Mouse (Mus musculus) stomach, embryonic 15.5 days (tissue): Measurements from ENCODE around the gene Plcxd3. TPM values are rescaled to one million over a fixed set of nuclear protein-coding genes. Genes with fewer than 3 reads are reported as not detected.

Source experiments
- ATAC-seq: fragments of 200-750 bp; cut with Nextera tagmentation; 2 replicates; pipeline ENCODE4 v1.8.0; 2017; ENCODE audit warnings: low read depth, moderate number of reproducible peaks, moderate TSS enrichment; ENCODE audit not compliant: insufficient read depth, low FRiP score
- H3K27ac ChIP-seq: fragments of 300-500 bp; sonication (generic); 2 replicates; pipeline ENCODE4 v1.5.1; 2015; ENCODE audit warnings: mild to moderate bottlenecking, inconsistent platforms
- H3K27me3 ChIP-seq: fragments of 300-500 bp; sonication (generic); replicated peaks from 2 replicates; pipeline ENCODE4 v1.6.1; 2015; ENCODE audit warnings: inconsistent platforms
- H3K36me3 ChIP-seq: fragments of 300-500 bp; sonication (generic); 2 replicates; pipeline ENCODE4 v1.6.1; 2015; ENCODE audit warnings: inconsistent platforms
- H3K4me1 ChIP-seq: fragments of 300-500 bp; sonication (generic); 2 replicates; pipeline ENCODE4 v1.6.1; 2015; ENCODE audit warnings: inconsistent platforms
- H3K4me2 ChIP-seq: fragments of 300-500 bp; sonication (generic); 2 replicates; pipeline ENCODE4 v1.6.1; 2015; ENCODE audit warnings: mild to moderate bottlenecking, inconsistent platforms
- H3K4me3 ChIP-seq: fragments of 300-500 bp; sonication (generic); replicated peaks from 2 replicates; pipeline ENCODE4 v1.5.1; 2015; ENCODE audit warnings: inconsistent platforms
- H3K9ac ChIP-seq: fragments of 300-500 bp; sonication (generic); 2 replicates; pipeline ENCODE4 v1.6.1; 2015; ENCODE audit warnings: inconsistent platforms
- H3K9me3 ChIP-seq: fragments of 300-500 bp; sonication (generic); 2 replicates; pipeline ENCODE4 v1.6.1; 2016; ENCODE audit warnings: inconsistent platforms
- WGBS: fragments of 180-500 bp; shearing (Covaris S2); methylation state at CpG from one replicate; pipeline ENCODE4 v1.1.7; 2015; 5-methylcytosine and 5-hydroxymethylcytosine counted together
- polyA plus RNA-seq: library from polyadenylated mRNA; unstranded; fragments of >200 nt; fragmentation: Nextera tagmentation; extraction: Ambion mirVana; gene quantifications from 2 replicates; pipeline ENCODE4 v1.2.1, GENCODE M21; 2015

Plcxd3 gene
- polyA plus RNA-seq, result 3.5 TPM in 2 replicates

- no peaks in the 10 kb centered on the region for H3K36me3 ChIP-seq
- 0 out of 2 replicates have a peak, but pooled peaks cover 9% of the 10 kb centered on the region for H3K27me3 ChIP-seq
- ATAC-seq, result peak; percentile 35; the same call in 1 of the 2 replicates
- no peaks in the 10 kb centered on the region for H3K9me3 ChIP-seq
- H3K27ac ChIP-seq, result no peak within 1 kb of the TSS
- H3K4me1 ChIP-seq, result no peaks in the 10 kb centered on the region
- H3K4me3 ChIP-seq, result peak within 1 kb of the TSS; percentile 36
- peak within 1 kb of the TSS; percentile 69 for H3K4me2 ChIP-seq
- under 1% methylated on average over 33 of the region's 33 CpGs for WGBS
- H3K9ac ChIP-seq, result no peak within 1 kb of the TSS
Measured at GRCm38 (mm10) chr15:4375423-4376220, at the start of gene Plcxd3. Plcxd3 (plus strand) TSS chr15:4375491.

DNA sequence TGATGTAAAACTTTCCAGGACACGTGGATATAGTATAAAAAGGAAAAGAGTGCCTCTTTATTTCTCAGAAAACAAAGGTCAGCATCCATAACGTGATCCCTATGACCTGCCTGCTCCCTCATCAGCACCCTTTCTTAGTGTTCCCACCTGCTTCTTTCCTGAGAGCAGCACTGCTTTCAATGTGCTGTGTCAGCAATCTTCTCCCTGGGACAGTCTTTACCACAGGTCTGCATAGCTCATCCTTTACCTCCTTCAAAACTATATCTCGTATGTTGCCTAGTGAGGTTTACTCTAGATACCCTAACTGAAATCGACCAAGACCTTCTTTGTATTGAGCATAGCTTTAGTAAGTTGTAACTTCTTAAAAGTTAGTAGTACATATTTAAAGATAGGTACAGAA, 43.4 kb upstream of the Plcxd3 start:
- H3K4me3 ChIP-seq, result no peak overlapping the region
- no peaks in the 10 kb centered on the region for H3K27me3 ChIP-seq
- no peak for ATAC-seq
- no peaks in the 10 kb centered on the region for H3K4me1 ChIP-seq
- no peak overlapping the region for H3K9ac ChIP-seq
- H3K27ac ChIP-seq, result no peak overlapping the region
- no peak overlapping the region for H3K4me2 ChIP-seq
- H3K9me3 ChIP-seq, result no peaks in the 10 kb centered on the region
- no peaks in the 10 kb centered on the region for H3K36me3 ChIP-seq
- 82% methylated on average over 4 of the region's 4 CpGs for WGBS

GRCm38 (mm10) chr15:4341620-4342019, 33.7 kb upstream of the Plcxd3 start:
- Histone ChIP-seq H3K9ac (no peak overlapping the region), H3K4me1 (no peaks in the 10 kb centered on the region), H3K4me3 (no peak overlapping the region), H3K27ac (no peak overlapping the region), H3K4me2 (no peak overlapping the region), H3K27me3 (no peaks in the 10 kb centered on the region), H3K9me3 (no peaks in the 10 kb centered on the region), H3K36me3 (no peaks in the 10 kb centered on the region)
- no peak for ATAC-seq
- WGBS, result 42% methylated on average over 4 of the region's 4 CpGs

- no peaks in the 10 kb centered on the region for H3K27me3 ChIP-seq
- H3K4me1 ChIP-seq, result no peaks in the 10 kb centered on the region
- no peak overlapping the region for H3K9ac ChIP-seq
- H3K36me3 ChIP-seq, result no peaks in the 10 kb centered on the region
- no peak overlapping the region for H3K4me3 ChIP-seq
- H3K4me2 ChIP-seq, result no peak overlapping the region
- H3K9me3 ChIP-seq, result no peaks in the 10 kb centered on the region
- no peak overlapping the region for H3K27ac ChIP-seq
- WGBS, result 27% methylated on average over 7 of the region's 7 CpGs
- ATAC-seq, result no peak
Measured at GRCm38 (mm10) chr15:4348816-4349553, 26.3 kb upstream of the Plcxd3 start.

GRCm38 (mm10) chr15:4356397-4356796, 18.9 kb upstream of the Plcxd3 start:
- Histone ChIP-seq H3K27me3 (no peaks in the 10 kb centered on the region), H3K4me3 (no peak overlapping the region), H3K4me2 (no peak overlapping the region), H3K4me1 (no peaks in the 10 kb centered on the region), H3K9ac (no peak overlapping the region), H3K9me3 (no peaks in the 10 kb centered on the region), H3K36me3 (no peaks in the 10 kb centered on the region), H3K27ac (no peak overlapping the region)
- no peak for ATAC-seq
- 77% methylated on average over 11 of the region's 11 CpGs for WGBS

- Histone ChIP-seq H3K27me3 (no peaks in the 10 kb centered on the region), H3K4me3 (no peak overlapping the region), H3K36me3 (no peaks in the 10 kb centered on the region), H3K9ac (no peak overlapping the region), H3K4me2 (no peak overlapping the region), H3K9me3 (no peaks in the 10 kb centered on the region), H3K4me1 (no peaks in the 10 kb centered on the region), H3K27ac (no peak overlapping the region)
- 83% methylated on average over 4 of the region's 4 CpGs for WGBS
- ATAC-seq, result no peak
Measured at GRCm38 (mm10) chr15:4357706-4358105, 17.6 kb upstream of the Plcxd3 start.

DNA sequence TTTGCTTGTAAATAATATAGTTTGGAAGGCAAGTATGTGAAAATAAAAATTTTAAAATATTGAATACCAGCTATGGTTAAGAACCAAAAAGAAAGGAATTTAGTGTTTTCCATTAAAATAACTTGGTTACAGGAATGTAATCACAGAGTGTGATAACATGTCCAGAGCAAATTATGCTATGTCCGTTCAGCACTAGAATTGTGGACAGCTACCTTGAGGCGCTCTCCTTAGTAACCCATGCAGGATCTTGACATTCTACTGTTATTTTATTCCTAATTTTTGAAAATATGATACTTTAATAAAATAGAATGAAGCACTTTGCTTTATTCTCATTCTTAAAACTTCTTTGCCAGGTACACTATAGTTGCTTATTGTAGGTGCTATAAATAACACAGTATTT, 7.5 kb upstream of the Plcxd3 start:
- Histone ChIP-seq H3K27ac (no peak overlapping the region), H3K4me1 (no peaks in the 10 kb centered on the region), H3K4me2 (no peak overlapping the region), H3K27me3 (no peaks in the 10 kb centered on the region), H3K36me3 (no peaks in the 10 kb centered on the region), H3K4me3 (no peak overlapping the region), H3K9ac (no peak overlapping the region), H3K9me3 (no peaks in the 10 kb centered on the region)
- no peak for ATAC-seq
- 48% methylated on average over 2 of the region's 2 CpGs for WGBS

GRCm38 (mm10) chr15:4374453-4374990, 769 bp upstream of the Plcxd3 start:
- 69% methylated on average over 6 of the region's 6 CpGs for WGBS
- Histone ChIP-seq H3K4me3 (no peak overlapping the region), H3K9ac (no peak overlapping the region), H3K36me3 (no peaks in the 10 kb centered on the region), H3K4me2 (no peak overlapping the region), H3K9me3 (no peaks in the 10 kb centered on the region), H3K27ac (no peak overlapping the region), H3K4me1 (no peaks in the 10 kb centered on the region), H3K27me3 (0 out of 2 replicates have a peak, but pooled peaks cover 9% of the 10 kb centered on the region)
- ATAC-seq, result no peak

DNA sequence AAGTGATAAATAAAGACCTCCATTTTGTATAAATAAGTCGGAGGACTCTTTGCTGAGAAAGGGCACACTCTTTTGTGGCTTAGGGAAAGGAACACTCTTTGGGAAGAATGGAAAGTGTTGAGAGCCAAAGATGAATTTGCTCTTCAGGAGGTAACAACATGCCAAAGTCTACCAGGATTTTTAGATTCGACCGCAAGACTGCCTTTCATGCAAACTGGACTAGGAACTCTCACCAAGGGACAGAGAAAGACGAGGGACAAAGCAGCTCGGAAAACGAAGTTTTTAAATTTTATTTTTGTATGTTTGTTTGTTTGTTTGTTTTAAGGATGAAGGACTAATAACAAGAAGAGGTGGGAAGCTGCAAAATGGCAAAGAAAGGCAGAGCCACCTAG, 264 bp upstream of the Plcxd3 start:
- Histone ChIP-seq H3K9me3 (no peaks in the 10 kb centered on the region), H3K36me3 (no peaks in the 10 kb centered on the region), H3K4me2 (peak overlapping the region; percentile 69), H3K4me1 (no peaks in the 10 kb centered on the region), H3K4me3 (peak overlapping the region; percentile 36), H3K27me3 (0 out of 2 replicates have a peak, but pooled peaks cover 9% of the 10 kb centered on the region), H3K27ac (no peak overlapping the region), H3K9ac (no peak overlapping the region)
- ATAC-seq, result no peak
- WGBS, result 15% methylated on average over 6 of the region's 6 CpGs

GRCm38 (mm10) chr15:4376221-4376631, 935 bp downstream of the Plcxd3 start:
- WGBS, result 20% methylated on average over 8 of the region's 8 CpGs
- peak overlapping the region; percentile 36 for H3K4me3 ChIP-seq
- H3K9me3 ChIP-seq, result no peaks in the 10 kb centered on the region
- peak overlapping the region; percentile 69 for H3K4me2 ChIP-seq
- H3K4me1 ChIP-seq, result no peaks in the 10 kb centered on the region
- H3K36me3 ChIP-seq, result no peaks in the 10 kb centered on the region
- ATAC-seq, result no peak
- 0 out of 2 replicates have a peak, but pooled peaks cover 9% of the 10 kb centered on the region for H3K27me3 ChIP-seq
- H3K9ac ChIP-seq, result no peak overlapping the region
- H3K27ac ChIP-seq, result no peak overlapping the region

GRCm38 (mm10) chr15:4378766-4379165, 3.5 kb downstream of the Plcxd3 start:
- H3K36me3 ChIP-seq, result no peaks in the 10 kb centered on the region
- ATAC-seq, result no peak
- H3K9ac ChIP-seq, result no peak overlapping the region
- no peak overlapping the region for H3K4me3 ChIP-seq
- H3K9me3 ChIP-seq, result no peaks in the 10 kb centered on the region
- H3K4me1 ChIP-seq, result no peaks in the 10 kb centered on the region
- 0 out of 2 replicates have a peak, but pooled peaks cover 9% of the 10 kb centered on the region for H3K27me3 ChIP-seq
- no peak overlapping the region for H3K4me2 ChIP-seq
- H3K27ac ChIP-seq, result no peak overlapping the region
- WGBS, result 81% methylated on average over 5 of the region's 5 CpGs

GRCm38 (mm10) chr15:4387774-4388173, 12.5 kb downstream of the Plcxd3 start:
- ATAC-seq, result no peak
- no peak overlapping the region for H3K4me3 ChIP-seq
- H3K4me1 ChIP-seq, result no peaks in the 10 kb centered on the region
- no peaks in the 10 kb centered on the region for H3K9me3 ChIP-seq
- no peak overlapping the region for H3K9ac ChIP-seq
- no peak overlapping the region for H3K27ac ChIP-seq
- H3K27me3 ChIP-seq, result no peaks in the 10 kb centered on the region
- H3K4me2 ChIP-seq, result no peak overlapping the region
- no peaks in the 10 kb centered on the region for H3K36me3 ChIP-seq
